Mouse (Mus musculus): ENCODE data around the gene Ercc2. TPM values are rescaled to one million over a fixed set of nuclear protein-coding genes. Genes with fewer than 3 reads are reported as not detected.

The Ercc2 gene
- total RNA-seq (2023): 10 to 100 TPM; 35.0 to 35.5 TPM

DNA sequence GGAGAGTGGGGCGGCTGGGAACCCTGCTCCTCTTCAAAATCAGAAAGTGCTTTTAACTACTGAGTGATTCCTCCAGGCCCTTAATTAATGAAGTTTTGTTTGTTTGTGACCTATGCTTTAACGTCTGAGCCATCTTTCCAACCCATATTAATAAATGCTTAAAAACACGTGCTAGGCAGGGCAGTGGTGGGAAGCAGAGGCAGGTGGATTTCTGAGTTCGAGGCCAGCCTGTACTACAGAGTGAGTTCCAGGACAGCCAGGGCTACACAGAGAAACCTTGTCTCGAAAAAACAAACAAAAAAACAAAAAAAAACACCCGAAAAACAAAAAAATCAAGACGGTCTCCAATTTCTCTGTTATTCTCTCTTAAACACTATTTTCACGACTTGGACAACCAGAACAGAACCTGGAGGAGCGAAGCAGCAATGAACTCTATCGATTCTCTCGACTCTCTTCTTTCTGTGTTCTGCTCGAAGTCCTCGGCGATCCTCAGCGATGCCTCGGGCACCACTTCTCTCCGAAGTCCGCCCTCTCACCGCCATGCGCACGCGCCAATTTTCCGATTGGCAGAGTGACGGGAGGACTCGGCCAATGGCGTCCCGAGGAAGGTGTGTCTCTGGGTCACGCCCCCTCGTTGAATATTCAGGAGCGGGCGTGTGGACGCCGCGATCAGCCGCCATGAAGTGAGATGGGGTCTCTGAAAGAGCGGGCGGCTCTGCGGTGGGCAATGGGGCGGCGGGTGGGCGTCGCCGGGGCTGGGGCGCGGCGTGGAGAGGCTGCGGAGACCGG, at the start of gene Ercc2:
TSS of gene Ercc2 (plus strand) at position 634 of the 789 bp plus-strand sequence.

DNA sequence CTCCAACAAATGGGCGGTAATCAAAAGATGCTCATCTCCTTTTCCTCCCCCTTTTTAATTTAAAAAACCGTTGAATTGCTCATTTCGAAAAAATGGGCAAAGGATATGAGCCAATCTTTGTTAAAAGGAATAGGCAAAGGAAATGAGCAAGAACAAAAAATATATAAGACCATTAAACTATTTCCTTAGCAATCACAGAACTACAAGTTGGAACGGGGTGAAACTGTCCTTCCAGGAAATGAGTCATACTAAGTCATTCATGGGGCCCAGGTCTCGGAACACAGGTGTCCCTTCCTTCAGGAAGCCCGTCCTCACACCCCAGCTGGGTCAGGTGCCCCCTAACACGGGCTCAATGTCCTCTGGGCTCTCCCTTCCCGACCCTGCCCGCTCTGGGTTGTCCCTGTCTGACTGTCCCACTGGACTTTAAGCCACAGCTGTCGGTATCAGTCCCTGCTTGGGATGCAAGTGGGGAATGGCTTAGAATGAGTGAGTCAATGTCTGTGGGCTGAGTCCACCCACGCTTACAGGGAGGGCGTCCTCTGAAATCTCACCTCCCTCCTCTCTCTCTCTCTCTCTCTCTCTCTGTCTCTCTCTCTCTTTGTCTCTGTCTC, 37.5 kb upstream of the Ercc2 start, which contains the start of gene Ercc1:
TSS of gene Ercc1 (plus strand) at position 542 of the 611 bp plus-strand sequence.

DNA sequence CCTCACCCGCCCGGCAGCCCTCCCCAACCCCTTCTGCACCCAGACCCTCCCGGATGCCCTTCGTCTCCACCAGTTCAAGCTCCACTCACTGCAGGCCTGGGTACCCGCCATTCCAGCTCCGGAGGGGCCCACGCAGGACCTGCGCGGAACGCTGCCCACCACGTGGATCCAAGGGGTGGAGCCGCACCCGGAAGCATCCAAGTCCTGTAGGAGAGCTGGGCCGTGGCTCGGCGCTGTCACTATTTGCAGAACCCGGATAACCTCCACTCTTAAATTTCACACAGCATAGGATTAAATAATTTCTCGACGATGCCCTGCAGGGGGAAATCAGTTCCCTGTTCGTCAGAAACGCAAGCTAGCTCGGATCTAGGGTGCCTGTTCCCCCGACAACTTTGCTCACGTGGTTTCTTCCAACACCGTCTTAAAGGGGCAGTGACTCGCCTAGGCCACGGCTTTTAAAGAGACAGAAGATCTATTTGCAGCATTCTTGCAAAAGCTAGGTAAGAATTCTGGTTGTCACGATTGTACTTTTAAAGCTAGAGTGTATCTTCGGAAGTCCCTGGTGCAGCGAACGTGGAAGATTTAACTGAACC, 22.4 kb upstream of the Ercc2 start, which contains the start of the genes Cd3eap and Ppp1r13l:
TSS of gene Cd3eap (minus strand) at position 185 of the 593 bp plus-strand sequence.
TSS of gene Ppp1r13l (plus strand) at position 451 of the 593 bp plus-strand sequence.

DNA sequence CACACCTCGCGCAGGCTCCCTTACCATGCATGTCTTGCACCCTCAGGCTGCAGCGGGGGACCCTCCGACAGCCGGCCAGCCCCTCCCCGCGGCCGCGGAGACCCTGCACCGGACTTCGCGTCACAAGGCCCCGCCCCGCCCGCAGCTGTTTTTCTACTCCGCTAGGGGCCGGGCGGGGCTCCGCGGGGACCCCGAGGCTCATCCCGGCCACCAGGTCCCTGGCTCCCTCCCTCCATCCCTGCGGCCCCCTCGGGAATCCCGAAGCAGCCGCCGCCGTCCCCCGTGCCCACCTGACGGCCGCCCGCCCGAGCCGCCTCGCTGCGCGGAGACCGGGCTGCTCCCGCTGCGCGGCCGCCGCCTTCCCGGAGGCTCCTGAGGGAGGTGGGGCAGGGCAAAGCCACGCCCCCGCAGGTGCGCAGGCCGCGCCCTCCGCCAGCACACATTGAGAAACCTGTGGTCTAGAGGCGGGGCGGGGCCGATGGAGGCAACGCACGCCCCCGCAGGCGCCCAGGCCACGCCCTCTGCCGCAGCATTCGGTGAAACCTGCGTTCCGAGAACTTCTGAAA, 22.0 kb downstream of the Ercc2 start, which contains the start of gene Klc3:
TSS of gene Klc3 (minus strand) at position 374 of the 566 bp plus-strand sequence.

DNA sequence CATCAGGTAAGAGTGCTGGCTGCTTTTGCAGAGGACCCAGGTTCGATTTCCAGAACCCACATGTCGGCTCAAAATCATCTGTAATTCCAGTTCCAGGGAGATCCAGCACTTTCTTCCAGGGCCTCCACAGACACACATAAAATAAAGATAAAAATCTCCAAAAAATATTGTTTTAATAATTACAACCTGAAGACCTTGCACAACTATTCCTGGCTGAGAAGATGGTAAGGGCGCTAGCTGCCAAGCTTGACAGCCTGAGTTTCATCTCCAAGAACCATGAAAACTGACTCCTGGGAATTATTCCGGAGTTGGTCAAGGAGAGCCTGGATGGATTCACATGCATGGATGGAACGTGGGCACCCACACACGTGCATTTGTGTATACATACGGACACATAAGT, 22.7 kb downstream of the Ercc2 start, which contains the start of gene Ckm:
TSS of gene Ckm (plus strand) at position 301 of the 400 bp plus-strand sequence.

Other genes with a start within 250 kb of the Ercc2 start
- 1 to 10 TPM; 9.0 to 9.4 TPM for gene Qpctl, start 232.7 kb upstream of the Ercc2 start, total RNA-seq (2023)
- 10 to 100 TPM; 51.0 to 53.8 TPM for gene Snrpd2, start 232.3 kb upstream of the Ercc2 start, total RNA-seq (2023)
- not detected for gene Gipr, start 215.9 kb upstream of the Ercc2 start, total RNA-seq (2023)
- gene Eml2, start 205.6 kb upstream of the Ercc2 start, total RNA-seq (2023): 10 to 100 TPM; 21.4 to 22.2 TPM
- gene Gpr4, start 169.5 kb upstream of the Ercc2 start, total RNA-seq (2023): not detected
- gene Opa3, start 153.7 kb upstream of the Ercc2 start, total RNA-seq (2023): 10 to 100 TPM; 44.6 to 45.7 TPM
- 100 to 1,000 TPM; 298 to 304 TPM for gene Vasp, start 110.2 kb upstream of the Ercc2 start, total RNA-seq (2023)
- 1 to 10 TPM; 2.5 to 9.1 TPM for gene Ppm1n, start 101.9 kb upstream of the Ercc2 start, total RNA-seq (2023)
- gene Rtn2, start 99.4 kb upstream of the Ercc2 start, total RNA-seq (2023): 1 to 10 TPM in 1 of 2 experiments, under 1 TPM in 1; 0.88 to 1.1 TPM
- 1,000 to 10,000 TPM; 2,539 to 2,823 TPM for gene Fosb, start 72.0 kb upstream of the Ercc2 start, total RNA-seq (2023)
- 10 to 100 TPM; 29.1 to 29.3 TPM for gene Ercc1, start 37.2 kb upstream of the Ercc2 start, total RNA-seq (2023)
- 1 to 10 TPM; 7.0 to 8.7 TPM for gene Cd3eap, start 22.5 kb upstream of the Ercc2 start, total RNA-seq (2023)
- gene Ppp1r13l, start 22.3 kb upstream of the Ercc2 start, total RNA-seq (2023): 1 to 10 TPM; 1.3 to 4.3 TPM
- gene Klc3, start 22.1 kb downstream of the Ercc2 start, total RNA-seq (2023): not detected
- 1 to 10 TPM; 2.7 to 3.1 TPM for gene Ckm, start 22.8 kb downstream of the Ercc2 start, total RNA-seq (2023)
- gene Mark4, start 76.8 kb downstream of the Ercc2 start, total RNA-seq (2023): 10 to 100 TPM; 32.6 to 34.3 TPM
- gene Exoc3l2, start 81.3 kb downstream of the Ercc2 start, total RNA-seq (2023): under 1 TPM; 0.89 to 0.94 TPM
- 10 to 100 TPM in 1 of 2 experiments, 1 to 10 TPM in 1; 8.6 to 11.2 TPM for gene Bloc1s3, start 126.4 kb downstream of the Ercc2 start, total RNA-seq (2023)
- gene Trappc6a, start 126.4 kb downstream of the Ercc2 start, total RNA-seq (2023): 10 to 100 TPM; 34.4 to 45.3 TPM
- gene Nkpd1, start 135.8 kb downstream of the Ercc2 start, total RNA-seq (2023): under 1 TPM in 1 of 2 experiments, not detected in 1; 0.26 TPM
- 10 to 100 TPM; 45.7 to 48.4 TPM for gene Ppp1r37, start 181.1 kb downstream of the Ercc2 start, total RNA-seq (2023)
- 1 to 10 TPM; 6.2 to 6.8 TPM for gene Zfp296, start 195.3 kb downstream of the Ercc2 start, total RNA-seq (2023)
- gene Gemin7, start 195.6 kb downstream of the Ercc2 start, total RNA-seq (2023): 10 to 100 TPM; 76.3 to 80.3 TPM
- 10 to 100 TPM; 60.6 to 62.7 TPM for gene Clasrp, start 222.5 kb downstream of the Ercc2 start, total RNA-seq (2023)
- 10 to 100 TPM; 73.1 to 82.8 TPM for gene Relb, start 247.4 kb downstream of the Ercc2 start, total RNA-seq (2023)

Data from monocyte, adult 59 days (primary cell).